Mouse (Mus musculus): ENCODE data around the gene Pdilt. TPM values are rescaled to one million over a fixed set of nuclear protein-coding genes. Genes with fewer than 3 reads are reported as not detected.

Gene Pdilt
- polyA plus RNA-seq, 1 experiment from 2014 or later = not detected

DNA sequence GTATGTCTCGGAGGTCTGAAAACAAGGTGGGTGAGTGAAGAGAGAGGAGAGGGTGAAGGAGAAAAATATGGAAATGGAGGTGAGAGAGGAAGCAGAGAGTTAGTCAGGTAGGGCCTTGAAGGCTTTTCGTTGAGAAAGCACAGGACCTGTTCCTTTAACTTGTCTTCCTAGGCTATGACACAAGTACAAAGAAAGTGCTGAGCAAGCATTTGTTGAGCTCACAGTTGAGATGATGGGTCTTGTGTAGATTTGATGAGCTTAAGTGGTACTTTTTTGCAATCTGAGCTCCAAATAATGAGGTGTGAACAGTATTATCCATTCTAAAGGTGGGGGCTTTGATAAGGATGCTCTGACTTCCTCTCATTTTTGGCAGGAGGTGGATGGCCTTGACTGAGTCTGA, 11.1 kb upstream of the Pdilt start:
- 85% methylated on average over 2 of the region's 2 CpGs for WGBS
- H3K9ac ChIP-seq (ENCODE audit: low read length) = no peak overlapping the region
- H3K4me1 ChIP-seq (ENCODE audit: control insufficient read depth, insufficient read depth, low read length) = no peaks in the 10 kb centered on the region
- no peak overlapping the region for H3K4me3 ChIP-seq (replicated peaks; ENCODE audit: low read length)
- no peaks in the 10 kb centered on the region for H3K36me3 ChIP-seq (ENCODE audit: control insufficient read depth, insufficient read depth, low read length)
- no peak for ATAC-seq (ENCODE audit: insufficient read depth, low FRiP score)
- no peaks in the 10 kb centered on the region for H3K27me3 ChIP-seq (ENCODE audit: control insufficient read depth, insufficient read depth, low read length)
- no peak overlapping the region for H3K27ac ChIP-seq (ENCODE audit: low read length)
- no peaks in the 10 kb centered on the region for H3K9me3 ChIP-seq (replicated peaks; ENCODE audit: control insufficient read depth, low read length)
- no peak overlapping the region for H3K4me2 ChIP-seq (ENCODE audit: low read depth, low read length)

GRCm38 (mm10) chr7:119532924-119533323, 9.6 kb upstream of the Pdilt start:
- Histone ChIP-seq H3K9ac (ENCODE audit: low read length) (no peak overlapping the region), H3K9me3 (replicated peaks; ENCODE audit: control insufficient read depth, low read length) (no peaks in the 10 kb centered on the region), H3K4me1 (ENCODE audit: control insufficient read depth, insufficient read depth, low read length) (no peaks in the 10 kb centered on the region), H3K4me2 (ENCODE audit: low read depth, low read length) (no peak overlapping the region), H3K36me3 (ENCODE audit: control insufficient read depth, insufficient read depth, low read length) (no peaks in the 10 kb centered on the region), H3K27me3 (ENCODE audit: control insufficient read depth, insufficient read depth, low read length) (no peaks in the 10 kb centered on the region), H3K27ac (ENCODE audit: low read length) (no peak overlapping the region), H3K4me3 (replicated peaks; ENCODE audit: low read length) (no peak overlapping the region)
- ATAC-seq (ENCODE audit: insufficient read depth, low FRiP score) = no peak
- 48% methylated on average over 1 of the region's 1 CpGs for WGBS

- H3K9ac ChIP-seq (ENCODE audit: low read length) = no peak overlapping the region
- no peaks in the 10 kb centered on the region for H3K4me1 ChIP-seq (ENCODE audit: control insufficient read depth, insufficient read depth, low read length)
- H3K36me3 ChIP-seq (ENCODE audit: control insufficient read depth, insufficient read depth, low read length) = no peaks in the 10 kb centered on the region
- H3K27me3 ChIP-seq (ENCODE audit: control insufficient read depth, insufficient read depth, low read length) = no peaks in the 10 kb centered on the region
- H3K9me3 ChIP-seq (replicated peaks; ENCODE audit: control insufficient read depth, low read length) = no peaks in the 10 kb centered on the region
- H3K4me3 ChIP-seq (replicated peaks; ENCODE audit: low read length) = no peak overlapping the region
- no peak overlapping the region for H3K4me2 ChIP-seq (ENCODE audit: low read depth, low read length)
- 76% methylated on average over 7 of the region's 7 CpGs for WGBS
- no peak for ATAC-seq (ENCODE audit: insufficient read depth, low FRiP score)
- H3K27ac ChIP-seq (ENCODE audit: low read length) = no peak overlapping the region
Measured at GRCm38 (mm10) chr7:119528617-119529016, 5.3 kb upstream of the Pdilt start.

DNA sequence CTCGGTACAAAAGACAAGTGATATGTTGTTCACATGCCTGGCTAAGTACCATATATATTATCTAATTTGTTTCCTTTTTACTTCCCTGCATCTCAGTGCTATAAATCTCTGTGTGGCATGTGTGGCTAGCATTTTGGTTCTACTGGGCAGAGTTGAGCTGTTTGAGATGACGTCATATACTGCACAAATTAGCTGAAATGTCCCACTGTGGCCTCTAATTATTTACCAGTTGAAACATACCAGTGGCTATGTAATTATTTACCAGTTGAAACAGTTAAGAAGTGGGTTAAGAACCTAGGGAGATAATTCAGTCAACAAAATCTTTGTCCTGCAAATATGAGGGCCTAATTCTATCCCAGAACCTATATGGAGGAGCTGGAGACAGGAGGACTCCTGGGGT, 4.3 kb upstream of the Pdilt start:
- no peak for ATAC-seq (ENCODE audit: insufficient read depth, low FRiP score)
- Histone ChIP-seq H3K27me3 (ENCODE audit: control insufficient read depth, insufficient read depth, low read length) (no peaks in the 10 kb centered on the region), H3K9ac (ENCODE audit: low read length) (no peak overlapping the region), H3K4me3 (replicated peaks; ENCODE audit: low read length) (no peak overlapping the region), H3K4me1 (ENCODE audit: control insufficient read depth, insufficient read depth, low read length) (no peaks in the 10 kb centered on the region), H3K36me3 (ENCODE audit: control insufficient read depth, insufficient read depth, low read length) (no peaks in the 10 kb centered on the region), H3K9me3 (replicated peaks; ENCODE audit: control insufficient read depth, low read length) (no peaks in the 10 kb centered on the region), H3K27ac (ENCODE audit: low read length) (no peak overlapping the region), H3K4me2 (ENCODE audit: low read depth, low read length) (no peak overlapping the region)
- WGBS = 61% methylated on average over 2 of the region's 2 CpGs

DNA sequence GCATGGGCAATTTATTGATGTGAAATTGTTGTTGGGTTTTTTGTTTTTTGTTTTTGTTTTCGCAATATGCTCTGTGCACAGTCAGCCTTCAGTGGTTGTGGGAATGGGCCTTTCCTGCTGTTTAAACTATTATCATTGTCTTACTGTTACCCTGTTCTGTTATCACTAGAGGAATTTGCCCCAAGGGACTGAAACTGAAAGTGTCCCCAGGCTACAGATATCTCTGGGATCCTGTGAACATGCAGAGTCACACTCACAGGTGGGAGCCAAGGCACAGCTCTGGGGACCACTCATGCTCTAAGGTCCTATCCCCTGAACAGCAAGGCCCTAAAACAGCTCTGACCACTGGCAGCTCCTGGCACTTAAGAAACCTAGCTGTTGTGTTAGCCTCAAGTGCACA, 3.8 kb upstream of the Pdilt start:
- Histone ChIP-seq H3K27ac (ENCODE audit: low read length) (no peak overlapping the region), H3K4me3 (replicated peaks; ENCODE audit: low read length) (no peak overlapping the region), H3K27me3 (ENCODE audit: control insufficient read depth, insufficient read depth, low read length) (no peaks in the 10 kb centered on the region), H3K4me1 (ENCODE audit: control insufficient read depth, insufficient read depth, low read length) (no peaks in the 10 kb centered on the region), H3K9ac (ENCODE audit: low read length) (no peak overlapping the region), H3K9me3 (replicated peaks; ENCODE audit: control insufficient read depth, low read length) (no peaks in the 10 kb centered on the region), H3K4me2 (ENCODE audit: low read depth, low read length) (no peak overlapping the region), H3K36me3 (ENCODE audit: control insufficient read depth, insufficient read depth, low read length) (no peaks in the 10 kb centered on the region)
- no peak for ATAC-seq (ENCODE audit: insufficient read depth, low FRiP score)
- WGBS = 73% methylated on average over 1 of the region's 1 CpGs

- 77% methylated on average over 13 of the region's 13 CpGs for WGBS
- H3K27ac ChIP-seq (ENCODE audit: low read length) = no peak overlapping the region
- H3K27me3 ChIP-seq (ENCODE audit: control insufficient read depth, insufficient read depth, low read length) = no peaks in the 10 kb centered on the region
- no peak overlapping the region for H3K4me3 ChIP-seq (replicated peaks; ENCODE audit: low read length)
- no peaks in the 10 kb centered on the region for H3K4me1 ChIP-seq (ENCODE audit: control insufficient read depth, insufficient read depth, low read length)
- no peaks in the 10 kb centered on the region for H3K9me3 ChIP-seq (replicated peaks; ENCODE audit: control insufficient read depth, low read length)
- no peak for ATAC-seq (ENCODE audit: insufficient read depth, low FRiP score)
- no peaks in the 10 kb centered on the region for H3K36me3 ChIP-seq (ENCODE audit: control insufficient read depth, insufficient read depth, low read length)
- H3K9ac ChIP-seq (ENCODE audit: low read length) = no peak overlapping the region
- no peak overlapping the region for H3K4me2 ChIP-seq (ENCODE audit: low read depth, low read length)
Measured at GRCm38 (mm10) chr7:119526486-119526885, 3.2 kb upstream of the Pdilt start.

GRCm38 (mm10) chr7:119525881-119526281, 2.6 kb upstream of the Pdilt start:
- Histone ChIP-seq H3K36me3 (ENCODE audit: control insufficient read depth, insufficient read depth, low read length) (no peaks in the 10 kb centered on the region), H3K27me3 (ENCODE audit: control insufficient read depth, insufficient read depth, low read length) (no peaks in the 10 kb centered on the region), H3K4me2 (ENCODE audit: low read depth, low read length) (no peak overlapping the region), H3K9ac (ENCODE audit: low read length) (no peak overlapping the region), H3K9me3 (replicated peaks; ENCODE audit: control insufficient read depth, low read length) (no peaks in the 10 kb centered on the region), H3K4me1 (ENCODE audit: control insufficient read depth, insufficient read depth, low read length) (no peaks in the 10 kb centered on the region), H3K4me3 (replicated peaks; ENCODE audit: low read length) (no peak overlapping the region), H3K27ac (ENCODE audit: low read length) (no peak overlapping the region)
- WGBS = 26% methylated on average over 2 of the region's 2 CpGs
- ATAC-seq (ENCODE audit: insufficient read depth, low FRiP score) = no peak

GRCm38 (mm10) chr7:119522385-119522784, 904 bp downstream of the Pdilt start:
- Histone ChIP-seq H3K9me3 (replicated peaks; ENCODE audit: control insufficient read depth, low read length) (no peaks in the 10 kb centered on the region), H3K27ac (ENCODE audit: low read length) (no peak overlapping the region), H3K36me3 (ENCODE audit: control insufficient read depth, insufficient read depth, low read length) (no peaks in the 10 kb centered on the region), H3K4me3 (replicated peaks; ENCODE audit: low read length) (no peak overlapping the region), H3K9ac (ENCODE audit: low read length) (no peak overlapping the region), H3K4me1 (ENCODE audit: control insufficient read depth, insufficient read depth, low read length) (no peaks in the 10 kb centered on the region), H3K4me2 (ENCODE audit: low read depth, low read length) (no peak overlapping the region), H3K27me3 (ENCODE audit: control insufficient read depth, insufficient read depth, low read length) (no peaks in the 10 kb centered on the region)
- 73% methylated on average over 1 of the region's 1 CpGs for WGBS
- no peak for ATAC-seq (ENCODE audit: insufficient read depth, low FRiP score)

GRCm38 (mm10) chr7:119521816-119522215, 1.5 kb downstream of the Pdilt start:
- Histone ChIP-seq H3K4me1 (ENCODE audit: control insufficient read depth, insufficient read depth, low read length) (no peaks in the 10 kb centered on the region), H3K27me3 (ENCODE audit: control insufficient read depth, insufficient read depth, low read length) (no peaks in the 10 kb centered on the region), H3K4me2 (ENCODE audit: low read depth, low read length) (no peak overlapping the region), H3K9me3 (replicated peaks; ENCODE audit: control insufficient read depth, low read length) (no peaks in the 10 kb centered on the region), H3K27ac (ENCODE audit: low read length) (no peak overlapping the region), H3K9ac (ENCODE audit: low read length) (no peak overlapping the region), H3K4me3 (replicated peaks; ENCODE audit: low read length) (no peak overlapping the region), H3K36me3 (ENCODE audit: control insufficient read depth, insufficient read depth, low read length) (no peaks in the 10 kb centered on the region)
- ATAC-seq (ENCODE audit: insufficient read depth, low FRiP score) = no peak
- 68% methylated on average over 3 of the region's 3 CpGs for WGBS

- no peak for ATAC-seq (ENCODE audit: insufficient read depth, low FRiP score)
- no peak overlapping the region for H3K4me2 ChIP-seq (ENCODE audit: low read depth, low read length)
- H3K27me3 ChIP-seq (ENCODE audit: control insufficient read depth, insufficient read depth, low read length) = no peaks in the 10 kb centered on the region
- H3K36me3 ChIP-seq (ENCODE audit: control insufficient read depth, insufficient read depth, low read length) = no peaks in the 10 kb centered on the region
- H3K27ac ChIP-seq (ENCODE audit: low read length) = no peak overlapping the region
- 44% methylated on average over 5 of the region's 5 CpGs for WGBS
- H3K9ac ChIP-seq (ENCODE audit: low read length) = no peak overlapping the region
- no peaks in the 10 kb centered on the region for H3K4me1 ChIP-seq (ENCODE audit: control insufficient read depth, insufficient read depth, low read length)
- no peak overlapping the region for H3K4me3 ChIP-seq (replicated peaks; ENCODE audit: low read length)
- H3K9me3 ChIP-seq (replicated peaks; ENCODE audit: control insufficient read depth, low read length) = no peaks in the 10 kb centered on the region
Measured at GRCm38 (mm10) chr7:119519654-119520053, 3.6 kb downstream of the Pdilt start.

Data from stomach, embryonic 16.5 days (tissue).